ENCODE assay signal across 7 mouse cellular contexts in genomic region chr10:80506222-80506621, GRCm38 (mm10). TPM values are rescaled to one million over a fixed set of nuclear protein-coding genes. Genes with fewer than 3 reads are reported as not detected.
A peak's percentile ranks its signal among the peaks of the same experiment; 100 is the strongest.
DNase-seq lines count a peak whose midpoint lies in the region; ATAC-seq and TF ChIP-seq lines count a peak whose summit lies in the region.

No protein-coding gene starts in this region.

- peaks cover 45% of the 10 kb centered on the region for H3K27me3 ChIP-seq in hindbrain, postnatal 0 days (ENCODE audit: insufficient read depth, low read length)
- H3K27me3 ChIP-seq in liver, embryonic 11.5 days (replicated peaks; ENCODE audit: control insufficient read depth, insufficient read depth, low read length) = peaks cover 63% of the 10 kb centered on the region

- H3K4me1 ChIP-seq in hindbrain, postnatal 0 days (ENCODE audit: insufficient read depth, low read length) = no peaks in the 10 kb centered on the region
- H3K4me1 ChIP-seq in liver, embryonic 11.5 days (replicated peaks; ENCODE audit: control insufficient read depth, insufficient read depth, low read length) = peaks cover 6% of the 10 kb centered on the region

- no peak overlapping the region for H3K4me3 ChIP-seq in hindbrain, postnatal 0 days (ENCODE audit: low read length)
- no peak overlapping the region for H3K4me3 ChIP-seq in liver, embryonic 11.5 days (ENCODE audit: low read depth, low read length)

- H3K4me2 ChIP-seq in hindbrain, postnatal 0 days (ENCODE audit: low read depth, low read length) = no peak overlapping the region
- no peak overlapping the region for H3K4me2 ChIP-seq in liver, embryonic 11.5 days

- no peaks in the 10 kb centered on the region for H3K9me3 ChIP-seq in hindbrain, postnatal 0 days (ENCODE audit: low read length)
- H3K9me3 ChIP-seq in liver, embryonic 11.5 days (ENCODE audit: control insufficient read depth, low read length) = no peaks in the 10 kb centered on the region

- H3K9ac ChIP-seq in hindbrain, postnatal 0 days (replicated peaks; ENCODE audit: low read length) = no peak overlapping the region
- no peak overlapping the region for H3K9ac ChIP-seq in liver, embryonic 11.5 days (ENCODE audit: low read depth, low read length)

- no peak for ATAC-seq in hindbrain, postnatal 0 days
- ATAC-seq in liver, embryonic 11.5 days (replicated peaks; ENCODE audit: low FRiP score) = no peak

- DNase-seq in urinary bladder, adult 18-20 months (ENCODE audit: low spot score in 2 of 2) = peak; percentile 22 to 50
- DNase-seq in urinary bladder, adult 2 months (ENCODE audit: low spot score) = no peak
- DNase-seq in adrenal gland, adult 2 months = peak; percentile 55
- DNase-seq in embryo, embryonic 9.5 days (ENCODE audit: extremely low spot score) = peak; percentile 77
- DNase-seq in hindbrain, postnatal 0 days (ENCODE audit: low spot score) = peak; percentile 80
- peak; percentile 63 for DNase-seq in liver, embryonic 11.5 days (ENCODE audit: low spot score)
- DNase-seq in retina, adult 2 months (ENCODE audit: low read depth, low spot score) = peak; percentile 38

- peak; percentile 81 for TF ChIP-seq CTCF in hindbrain, postnatal 0 days (IDR thresholded peaks at IDR 0.05; ENCODE audit: low read depth)

- H3K36me3 ChIP-seq in hindbrain, postnatal 0 days (ENCODE audit: insufficient read depth, low read length) = no peaks in the 10 kb centered on the region
- H3K36me3 ChIP-seq in liver, embryonic 11.5 days (ENCODE audit: control insufficient read depth, insufficient read depth, low read length) = no peaks in the 10 kb centered on the region

- H3K27ac ChIP-seq in hindbrain, postnatal 0 days = no peak overlapping the region
- no peak overlapping the region for H3K27ac ChIP-seq in liver, embryonic 11.5 days (ENCODE audit: low read depth, low read length)

- WGBS in hindbrain, postnatal 0 days = 2% methylated on average over 11 of the region's 11 CpGs
- under 1% methylated on average over 11 of the region's 11 CpGs for WGBS in liver, embryonic 11.5 days

RNA-seq across cellular contexts. Expression of gene Onecut3, which starts 11.6 kb away (rescaled TPM):
- not detected in 2 replicates for polyA plus RNA-seq in urinary bladder, adult 2 months (2012; rRNA removed)
- not detected for total RNA-seq in adrenal gland, adult 2 months (2021)
- not detected in 2 replicates for polyA plus RNA-seq in adrenal gland, adult 2 months (2012; rRNA removed)
- total RNA-seq in hindbrain, postnatal 0 days (2014; rRNA removed) = 2.5 and 5.0 TPM in 2 replicates
- polyA plus RNA-seq in hindbrain, postnatal 0 days (2015; fragmentation: Nextera tagmentation; extraction: Ambion mirVana) = 0.57 and 0.74 TPM in 2 replicates
- polyA plus RNA-seq in liver, embryonic 11.5 days (2014; fragmentation: Nextera tagmentation; extraction: Ambion mirVana) = 0.94 and 1.3 TPM in 2 replicates

RNA-seq across cellular contexts. Expression of gene Atp8b3, which starts 32.7 kb away (rescaled TPM):
- polyA plus RNA-seq in urinary bladder, adult 2 months (2012; rRNA removed) = 0.03 TPM in 1 of 2 replicates, not detected in the other
- 1 to 10 TPM in 1 of 2 experiments, under 1 TPM in 1; 0.52 to 1.1 TPM for total RNA-seq in adrenal gland, adult 2 months (2021)
- 0.16 and 0.21 TPM in 2 replicates for polyA plus RNA-seq in adrenal gland, adult 2 months (2012; rRNA removed)
- total RNA-seq in hindbrain, postnatal 0 days (2014; rRNA removed) = 0.61 and 1.1 TPM in 2 replicates
- polyA plus RNA-seq in hindbrain, postnatal 0 days (2015; fragmentation: Nextera tagmentation; extraction: Ambion mirVana) = 0.96 and 1.2 TPM in 2 replicates
- polyA plus RNA-seq in liver, embryonic 11.5 days (2014; fragmentation: Nextera tagmentation; extraction: Ambion mirVana) = 0.12 and 0.23 TPM in 2 replicates

RNA-seq across cellular contexts. Expression of gene Rexo1, which starts 55.1 kb away (rescaled TPM):
- 21.2 and 26.6 TPM in 2 replicates for polyA plus RNA-seq in urinary bladder, adult 2 months (2012; rRNA removed)
- 10 to 100 TPM; 37.1 to 41.8 TPM for total RNA-seq in adrenal gland, adult 2 months (2021)
- polyA plus RNA-seq in adrenal gland, adult 2 months (2012; rRNA removed) = 88.8 and 105 TPM in 2 replicates
- total RNA-seq in hindbrain, postnatal 0 days (2014; rRNA removed) = 47.2 and 51.0 TPM in 2 replicates
- 25.1 and 27.6 TPM in 2 replicates for polyA plus RNA-seq in hindbrain, postnatal 0 days (2015; fragmentation: Nextera tagmentation; extraction: Ambion mirVana)
- polyA plus RNA-seq in liver, embryonic 11.5 days (2014; fragmentation: Nextera tagmentation; extraction: Ambion mirVana) = 31.8 and 33.4 TPM in 2 replicates
